Mouse (Mus musculus) heart, adult 2 months (tissue): Measurements from ENCODE around the gene Map7.

Source experiments
- CTCF ChIP-seq: fragments of 200-600 bp; IDR thresholded peaks from 2 replicates; pipeline ENCODE4 v1.8.1; 2022; ENCODE audit warnings: antibody characterized with exemption, mild to moderate bottlenecking, moderate library complexity
- EP300 ChIP-seq: fragments of 200-500 bp; IDR thresholded peaks from 2 replicates; pipeline ENCODE4 v1.6.1; 2011; ENCODE audit warnings: low read depth, low read length, control low read depth; ENCODE audit not compliant: insufficient read depth

DNA sequence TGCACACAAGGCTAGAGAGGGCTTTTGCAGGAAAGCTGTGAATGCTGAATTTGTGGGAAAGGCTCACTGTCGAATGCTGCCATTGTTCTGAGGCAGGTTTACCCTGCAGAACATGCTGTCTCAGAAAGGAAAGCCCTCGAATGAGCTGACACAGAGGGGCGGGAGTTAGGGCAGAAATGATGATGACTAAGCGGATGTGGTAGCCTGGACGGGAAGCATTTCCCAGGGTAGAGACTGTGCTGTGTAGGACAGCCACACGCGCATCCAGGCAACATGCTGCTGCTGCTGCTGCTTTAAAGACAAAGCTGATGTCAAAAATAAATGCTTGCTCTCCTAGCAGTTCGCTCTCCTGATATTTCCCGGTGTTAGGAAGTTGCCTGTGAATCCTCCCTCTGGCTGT lies 24.9 kb upstream of the Map7 start:
- TF ChIP-seq CTCF = no peak
- 0 out of 2 replicates have a peak, but pooled peaks have one; percentile 43 for TF ChIP-seq EP300
